Mouse (Mus musculus) spleen, adult 2 months (tissue): Measurements from ENCODE around the gene Nabp2.

Experiments used
- CTCF ChIP-seq: fragments of 200-500 bp; IDR thresholded peaks from 2 replicates; pipeline ENCODE4 v1.5.1; 2011; ENCODE audit warnings: mild to moderate bottlenecking, inconsistent platforms; ENCODE audit not compliant: insufficient read depth, insufficient read length, insufficient replicate concordance; ENCODE audit errors: extremely low read depth
- POLR2A ChIP-seq: fragments of 200-500 bp; IDR thresholded peaks from 2 replicates; pipeline ENCODE4 v1.6.1; 2011; ENCODE audit warnings: low read depth, low read length, inconsistent platforms

DNA sequence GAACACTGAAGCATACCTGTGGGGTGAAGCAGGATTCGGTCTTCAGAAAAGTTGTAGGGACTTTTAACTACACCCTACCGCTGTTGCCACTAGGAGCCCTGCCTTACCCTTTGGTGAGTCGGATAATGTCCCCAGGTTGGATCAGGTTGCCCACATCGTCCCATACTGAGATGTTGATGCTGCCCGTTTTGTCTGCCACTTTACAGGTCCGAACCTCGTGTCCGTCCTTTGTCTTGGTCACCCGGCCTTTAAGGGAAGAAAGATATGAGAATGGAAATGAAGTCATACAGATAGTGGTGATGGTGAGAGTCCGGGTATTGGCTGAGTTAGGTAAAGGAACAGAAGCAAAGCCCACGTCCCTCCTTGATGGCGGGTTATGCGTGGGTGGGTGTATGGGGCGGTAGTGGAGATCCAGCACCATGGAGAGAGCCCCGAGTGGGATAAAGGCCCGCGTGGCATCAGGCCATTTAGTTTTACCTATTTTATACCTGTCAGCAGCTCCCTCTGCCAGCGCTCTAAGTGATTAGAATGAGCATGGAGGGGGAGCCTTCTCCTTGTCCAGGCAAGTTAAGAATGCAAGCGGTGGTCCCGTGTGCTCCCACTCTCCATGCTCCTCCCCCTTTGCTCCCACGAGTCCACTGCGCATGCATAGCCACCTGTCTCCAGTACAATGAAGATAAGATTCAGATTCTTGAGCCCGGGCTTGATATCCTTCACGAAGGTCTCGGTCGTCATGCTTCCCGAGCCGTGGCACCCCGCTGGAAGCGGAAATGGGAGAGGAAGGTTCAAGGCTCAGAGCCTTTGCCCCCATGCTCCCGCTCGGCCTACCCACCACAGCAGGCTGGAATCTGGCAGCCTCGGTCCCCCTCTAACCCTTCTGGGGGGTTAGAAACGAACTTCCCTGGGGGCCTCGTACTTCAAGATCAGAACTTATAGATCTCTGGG is 2.4 kb downstream of the Nabp2 start:
- TF ChIP-seq CTCF: no peak
- no peak for TF ChIP-seq POLR2A
